In the genomic region with DNA sequence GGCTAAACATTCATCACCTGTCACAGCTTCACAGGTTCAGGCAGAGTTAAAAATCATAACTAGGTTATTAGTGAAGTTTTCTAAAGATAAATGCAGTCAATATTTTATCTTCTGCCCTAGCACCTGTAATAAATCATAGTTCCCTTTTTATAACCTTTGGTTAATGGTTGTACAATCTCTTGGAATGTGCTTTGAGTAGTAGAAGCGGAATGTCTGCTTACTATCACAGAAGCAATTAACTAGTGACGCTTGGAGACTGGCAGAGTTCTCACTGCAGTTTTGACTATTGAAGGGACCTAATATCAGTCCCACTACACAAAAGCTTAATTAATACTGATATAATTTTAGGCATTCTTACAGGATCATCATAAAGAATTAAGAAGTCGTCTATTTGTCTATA, we compare ENCODE assay signal across 31 mouse cellular contexts. TPM values are rescaled to one million over a fixed set of nuclear protein-coding genes. Genes with fewer than 3 reads are reported as not detected.
"Had no signal": no experiment of that assay in that cellular context is flagged by ENCODE, and none has a peak within 500 bp of the region (broad histone marks: within the 10 kb centered on the region; RNA-seq: fewer than 3 reads in every experiment).

No protein-coding gene starts in this region.

- H3K4me1 ChIP-seq: heart, embryonic 13.5 days; heart, embryonic 15.5 days; hindbrain, embryonic 13.5 days; hindbrain, embryonic 15.5 days; limb, embryonic 10.5 days; limb, embryonic 12.5 days; liver, embryonic 13.5 days had no signal

- H3K27ac ChIP-seq: heart, adult 2 months; heart, embryonic 13.5 days; heart, embryonic 15.5 days; hindbrain, embryonic 13.5 days; hindbrain, embryonic 15.5 days; hindbrain, postnatal 0 days; layer of hippocampus, adult 2 months; left cerebral cortex, adult 2 months; limb, embryonic 10.5 days; limb, embryonic 12.5 days; liver, embryonic 13.5 days had no signal

- DNase-seq: gastrocnemius, postnatal 14 days; gastrocnemius, postnatal 36 days; heart, adult 11 months; heart, adult 2 months; heart, postnatal 14 days; heart, postnatal 36 days; kidney, adult 11 months; kidney, adult 8-10 months; kidney, postnatal 10 days; kidney, postnatal 25 days; kidney, postnatal 4 days; liver; liver, embryonic 13.5 days had no signal

- ATAC-seq: hindbrain, postnatal 0 days had no signal

- H3K4me2 ChIP-seq: heart, embryonic 11.5 days; heart, embryonic 13.5 days; heart, embryonic 15.5 days; hindbrain, embryonic 13.5 days; hindbrain, embryonic 15.5 days; limb, embryonic 12.5 days; liver, embryonic 11.5 days; liver, embryonic 13.5 days had no signal

- H3K36me3 ChIP-seq: heart, embryonic 13.5 days; heart, embryonic 15.5 days; hindbrain, embryonic 13.5 days; hindbrain, embryonic 15.5 days; limb, embryonic 10.5 days; limb, embryonic 12.5 days; liver, embryonic 13.5 days had no signal

- H3K9ac ChIP-seq: heart, embryonic 13.5 days; heart, embryonic 15.5 days; hindbrain, embryonic 13.5 days; hindbrain, embryonic 15.5 days; limb, embryonic 12.5 days; liver, embryonic 13.5 days had no signal

- H3K4me3 ChIP-seq: heart, adult 2 months; heart, embryonic 13.5 days; heart, embryonic 15.5 days; hindbrain, embryonic 13.5 days; hindbrain, embryonic 15.5 days; layer of hippocampus, adult 2 months; left cerebral cortex, adult 2 months; limb, embryonic 10.5 days; limb, embryonic 12.5 days; liver, embryonic 13.5 days had no signal

- H3K27me3 ChIP-seq: heart, embryonic 13.5 days; heart, embryonic 15.5 days; hindbrain, embryonic 13.5 days; hindbrain, embryonic 15.5 days; limb, embryonic 12.5 days; liver, embryonic 13.5 days had no signal

- H3K9me3 ChIP-seq: heart, embryonic 13.5 days; heart, embryonic 15.5 days; hindbrain, embryonic 13.5 days; hindbrain, embryonic 15.5 days; limb, embryonic 10.5 days; limb, embryonic 12.5 days; liver, embryonic 13.5 days had no signal

RNA-seq across cellular contexts. Expression of gene Olfr827, which starts 10.8 kb away (rescaled TPM):
- polyA plus RNA-seq: frontal cortex, adult 2 months; gonadal fat pad, adult 2 months; heart, adult 2 months; heart, embryonic 11.5 days; heart, embryonic 13.5 days; heart, embryonic 15.5 days; heart, postnatal 0 days; hindbrain, embryonic 11.5 days; hindbrain, embryonic 13.5 days; hindbrain, embryonic 15.5 days; hindbrain, postnatal 0 days; kidney, embryonic 14.5 days; kidney, embryonic 16.5 days; limb, embryonic 10.5 days; limb, embryonic 12.5 days; limb, embryonic 14.5 days; liver, embryonic 11.5 days; liver, embryonic 13.5 days had no signal

RNA-seq across cellular contexts. Expression of gene Olfr826, which starts 41.0 kb away (rescaled TPM):
- polyA plus RNA-seq: frontal cortex, adult 2 months; gonadal fat pad, adult 2 months; heart, adult 2 months; heart, embryonic 11.5 days; heart, embryonic 13.5 days; heart, embryonic 15.5 days; heart, postnatal 0 days; hindbrain, embryonic 11.5 days; hindbrain, embryonic 13.5 days; hindbrain, embryonic 15.5 days; hindbrain, postnatal 0 days; kidney, embryonic 14.5 days; kidney, embryonic 16.5 days; limb, embryonic 10.5 days; limb, embryonic 12.5 days; limb, embryonic 14.5 days; liver, embryonic 11.5 days; liver, embryonic 13.5 days had no signal

RNA-seq across cellular contexts. Expression of gene Neurod4, which starts 55.0 kb away (rescaled TPM):
- polyA plus RNA-seq: gonadal fat pad, adult 2 months; heart, adult 2 months; heart, embryonic 11.5 days; heart, embryonic 13.5 days; heart, embryonic 15.5 days; heart, postnatal 0 days; kidney, embryonic 14.5 days; kidney, embryonic 16.5 days; liver, embryonic 11.5 days; liver, embryonic 13.5 days had no signal

RNA-seq across cellular contexts. Expression of gene Olfr825, which starts 58.5 kb away (rescaled TPM):
- polyA plus RNA-seq: frontal cortex, adult 2 months; gonadal fat pad, adult 2 months; heart, adult 2 months; heart, embryonic 11.5 days; heart, embryonic 13.5 days; heart, embryonic 15.5 days; heart, postnatal 0 days; hindbrain, embryonic 11.5 days; hindbrain, embryonic 13.5 days; hindbrain, embryonic 15.5 days; hindbrain, postnatal 0 days; kidney, embryonic 14.5 days; kidney, embryonic 16.5 days; limb, embryonic 10.5 days; limb, embryonic 12.5 days; limb, embryonic 14.5 days; liver, embryonic 11.5 days; liver, embryonic 13.5 days had no signal
